Mouse (Mus musculus): Measurements from ENCODE around the gene Nup188.

- no peak for TF ChIP-seq CTCF (IDR thresholded peaks at IDR 0.05; ENCODE audit: control insufficient read depth, insufficient read depth, insufficient replicate concordance, low read depth, low read length)
- TF ChIP-seq POLR2A (IDR thresholded peaks at IDR 0.05; ENCODE audit: control insufficient read depth, low read depth, low read length): no peak
Measured at GRCm38 (mm10) chr2:30316136-30316535, 29.9 kb downstream of the Nup188 start.

Data from testis, adult 2 months (tissue).